Mouse (Mus musculus) olfactory bulb, adult 2 months (tissue): ENCODE measurements around the gene Parp9.

Source experiments
- CTCF ChIP-seq: fragments of 200-500 bp; IDR thresholded peaks from 2 replicates; pipeline ENCODE4 v1.5.1; 2012; ENCODE audit warnings: low read depth, mild to moderate bottlenecking, low read length, moderate library complexity; ENCODE audit not compliant: insufficient read depth
- POLR2A ChIP-seq: fragments of 200-500 bp; IDR thresholded peaks from 2 replicates; pipeline ENCODE4 v1.6.1; 2012; ENCODE audit warnings: mild to moderate bottlenecking, low read depth, low read length, moderate library complexity; ENCODE audit not compliant: insufficient read depth

- TF ChIP-seq CTCF: no peak
- TF ChIP-seq POLR2A: no peak
These were observed 5.1 kb upstream of the Parp9 start for GRCm38 (mm10) chr16:35933181-35933580.
